ENCODE assay signal across 14 mouse cellular contexts in the genomic region with DNA sequence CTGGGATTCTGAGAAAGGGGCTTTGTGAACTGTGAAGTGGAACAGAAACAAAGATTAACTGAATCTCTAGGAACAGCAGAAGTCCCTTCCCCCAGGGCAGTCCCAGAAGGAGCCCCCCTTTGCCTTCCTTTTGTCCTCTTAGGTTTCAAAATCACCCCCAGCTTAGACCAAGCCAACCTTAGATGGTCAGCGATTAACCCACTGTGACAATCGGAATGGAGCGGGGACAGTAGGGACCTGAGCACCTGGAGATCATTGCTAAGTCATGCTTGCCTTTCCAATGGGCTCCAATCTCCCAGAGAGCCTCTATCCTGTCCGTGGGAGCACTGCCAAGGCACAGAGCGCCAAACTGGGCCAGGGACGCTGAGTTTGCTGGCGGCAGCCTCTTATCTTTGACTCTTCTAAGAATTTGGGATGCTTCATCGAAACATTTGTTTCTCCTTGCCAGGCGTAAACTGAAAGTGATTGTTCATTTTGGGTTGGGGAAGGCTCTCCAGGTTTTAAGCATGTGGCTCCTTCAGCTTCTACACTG.
DNase-seq lines count a peak whose midpoint lies in the region; ATAC-seq lines count a peak whose summit lies in the region.
"Had no signal": no experiment of that assay in that cellular context is flagged by ENCODE, and none has a peak within 500 bp of the region (broad histone marks: within the 10 kb centered on the region; RNA-seq: fewer than 3 reads in every experiment).

No protein-coding gene starts in this region.

- no peak overlapping the region for H3K27ac ChIP-seq in kidney, embryonic 14.5 days (ENCODE audit: low read depth, low read length)
- H3K27ac ChIP-seq in forebrain, embryonic 12.5 days, result no peak overlapping the region
- H3K27ac ChIP-seq: embryonic facial prominence, embryonic 12.5 days; forebrain, embryonic 13.5 days; liver, embryonic 15.5 days had no signal

- H3K4me1 ChIP-seq in kidney, embryonic 14.5 days (ENCODE audit: control insufficient read depth, insufficient read depth, low read length), result peaks cover 14% of the 10 kb centered on the region
- H3K4me1 ChIP-seq in forebrain, embryonic 12.5 days, result peaks cover 11% of the 10 kb centered on the region
- H3K4me1 ChIP-seq: liver, embryonic 15.5 days had no signal

- no peak overlapping the region for H3K4me2 ChIP-seq in kidney, embryonic 14.5 days (replicated peaks; ENCODE audit: low read depth, low read length)
- H3K4me2 ChIP-seq in forebrain, embryonic 12.5 days, result no peak overlapping the region
- H3K4me2 ChIP-seq: embryonic facial prominence, embryonic 12.5 days; forebrain, embryonic 13.5 days; liver, embryonic 15.5 days had no signal

- 0 out of 2 replicates have a peak, but pooled peaks have one; percentile 26 for ATAC-seq in cerebellum, adult (ENCODE audit: insufficient number of reproducible peaks, low FRiP score, low TSS enrichment)
- peak; percentile 67; the same call in 1 of the 2 replicates for ATAC-seq in kidney, embryonic 14.5 days (ENCODE audit: low FRiP score, low TSS enrichment)
- ATAC-seq in forebrain, embryonic 12.5 days (ENCODE audit: low FRiP score), result no peak
- ATAC-seq: forebrain, embryonic 13.5 days had no signal

- DNase-seq in cerebellum, adult 11-12 months, result no peak
- no peak for DNase-seq in kidney, adult 9 months
- DNase-seq in right cerebral cortex, postnatal 4 days, result peak; percentile 14
- no peak for DNase-seq in right cerebral cortex, postnatal 14 days
- peak; percentile 82 for DNase-seq in testis, postnatal 14 days (ENCODE audit: low spot score)
- DNase-seq: spleen, adult 18-20 months; thymus, adult 18-20 months had no signal

- WGBS in kidney, embryonic 14.5 days, result 63% methylated on average over 9 of the region's 9 CpGs
- 75% methylated on average over 9 of the region's 9 CpGs for WGBS in forebrain, embryonic 12.5 days

- no peak overlapping the region for H3K9ac ChIP-seq in kidney, embryonic 14.5 days (ENCODE audit: low read depth, low read length)
- no peak overlapping the region for H3K9ac ChIP-seq in forebrain, embryonic 12.5 days
- H3K9ac ChIP-seq: embryonic facial prominence, embryonic 12.5 days; forebrain, embryonic 13.5 days; liver, embryonic 15.5 days had no signal

- H3K9me3 ChIP-seq in kidney, embryonic 14.5 days (ENCODE audit: control insufficient read depth, low read length), result no peaks in the 10 kb centered on the region
- H3K9me3 ChIP-seq in forebrain, embryonic 12.5 days, result no peaks in the 10 kb centered on the region
- H3K9me3 ChIP-seq: embryonic facial prominence, embryonic 12.5 days; forebrain, embryonic 13.5 days; liver, embryonic 15.5 days had no signal

- H3K27me3 ChIP-seq in kidney, embryonic 14.5 days (ENCODE audit: control insufficient read depth, insufficient read depth, low read length), result no peaks in the 10 kb centered on the region
- 0 out of 2 replicates have a peak, but pooled peaks cover 3% of the 10 kb centered on the region for H3K27me3 ChIP-seq in forebrain, embryonic 12.5 days
- H3K27me3 ChIP-seq: embryonic facial prominence, embryonic 12.5 days had no signal

- H3K36me3 ChIP-seq in kidney, embryonic 14.5 days (ENCODE audit: control insufficient read depth, insufficient read depth, low read length), result no peaks in the 10 kb centered on the region
- H3K36me3 ChIP-seq in forebrain, embryonic 12.5 days (replicated peaks), result no peaks in the 10 kb centered on the region
- H3K36me3 ChIP-seq: embryonic facial prominence, embryonic 12.5 days; liver, embryonic 15.5 days had no signal

- no peak overlapping the region for H3K4me3 ChIP-seq in kidney, embryonic 14.5 days (ENCODE audit: low read length)
- H3K4me3 ChIP-seq in forebrain, embryonic 12.5 days (replicated peaks), result no peak overlapping the region
- H3K4me3 ChIP-seq: embryonic facial prominence, embryonic 12.5 days; forebrain, embryonic 13.5 days; liver, embryonic 15.5 days; myocyte had no signal

Comparison
In these comparisons a context has a peak if more than half of its experiments do, and no peak if none do; other contexts are left out.
1. DNase-seq: peak in right cerebral cortex, postnatal 4 days (single experiment) and testis, postnatal 14 days (single experiment); none in cerebellum, adult 11-12 months (single experiment), kidney, adult 9 months (single experiment) and right cerebral cortex, postnatal 14 days (single experiment).